Mouse (Mus musculus) ES-Bruce4 (cell line): ENCODE data around the gene Cyth3.

Source experiments
- CTCF ChIP-seq: IDR thresholded peaks from one replicate; pipeline ENCODE4 v1.8.1; 2011; ENCODE audit warnings: low read depth, low read length
- POLR2A ChIP-seq: IDR thresholded peaks from one replicate; pipeline ENCODE4 v1.8.1; 2011; ENCODE audit warnings: low read length; ENCODE audit not compliant: insufficient read depth

DNA sequence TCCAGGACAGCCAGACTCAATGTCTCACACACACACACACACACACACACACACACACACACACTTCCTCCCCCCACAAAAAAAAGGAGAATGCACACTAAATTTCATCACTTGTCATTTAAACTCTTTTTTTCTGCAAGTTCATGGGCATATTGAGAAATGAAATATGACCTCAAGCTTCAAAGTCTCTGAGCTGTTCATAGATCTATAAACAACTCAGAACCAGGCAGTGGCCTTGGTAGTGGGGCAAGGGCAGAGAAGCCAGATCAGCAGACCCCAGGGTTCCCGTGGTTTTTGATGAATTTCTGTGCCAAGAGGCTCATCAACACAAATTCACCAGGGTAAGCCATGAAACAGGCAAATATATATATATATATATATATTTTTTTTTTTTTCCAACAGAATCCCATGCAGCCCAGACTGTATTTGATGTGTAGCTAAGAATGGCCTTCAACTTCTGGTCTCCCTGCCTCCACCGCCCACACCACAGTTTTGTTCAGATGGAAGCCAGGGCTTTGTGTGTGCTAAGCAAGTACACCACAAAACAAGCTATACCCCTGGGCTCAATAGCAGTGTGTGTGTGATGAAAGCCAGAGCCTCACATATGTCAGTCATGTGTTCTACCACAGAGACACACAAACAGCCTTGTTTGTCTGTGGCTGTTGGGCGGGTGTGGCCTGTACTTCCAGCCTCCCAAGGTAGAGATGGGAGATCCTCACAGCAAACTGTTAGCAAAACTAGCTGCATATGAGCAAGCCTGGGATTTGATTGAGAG lies 27.8 kb upstream of the Cyth3 start:
- TF ChIP-seq CTCF (no peak), POLR2A (no peak)
